Mouse (Mus musculus) liver, adult 2 months (tissue): ENCODE measurements at regions not wholly inside any gene's neighbourhood (a gene's known extent, or its start where the extent isn't known, plus 50 kb on each side); places are given as distances from the start of the nearest gene placed in this dataset.

Experiments
- CTCF ChIP-seq: fragments of 200-500 bp; IDR thresholded peaks from 2 replicates; pipeline ENCODE4 v1.5.1; 2011; ENCODE audit warnings: low read depth, low read length, control low read depth
- POLR2A ChIP-seq: fragments of 200-500 bp; IDR thresholded peaks from 2 replicates; pipeline ENCODE4 v1.6.1; 2011; ENCODE audit warnings: low read length, control low read depth; ENCODE audit not compliant: insufficient read depth; ENCODE audit errors: extremely low read depth

GRCm38 (mm10) chr3:34242126-34242525, 161.0 kb upstream of the Dnajc19 start:
- TF ChIP-seq CTCF (no peak), POLR2A (no peak)
